Mouse (Mus musculus): ENCODE measurements at regions not wholly inside any gene's neighbourhood (a gene's known extent, or its start where the extent isn't known, plus 50 kb on each side); places are given as distances from the start of the nearest gene placed in this dataset.

DNA sequence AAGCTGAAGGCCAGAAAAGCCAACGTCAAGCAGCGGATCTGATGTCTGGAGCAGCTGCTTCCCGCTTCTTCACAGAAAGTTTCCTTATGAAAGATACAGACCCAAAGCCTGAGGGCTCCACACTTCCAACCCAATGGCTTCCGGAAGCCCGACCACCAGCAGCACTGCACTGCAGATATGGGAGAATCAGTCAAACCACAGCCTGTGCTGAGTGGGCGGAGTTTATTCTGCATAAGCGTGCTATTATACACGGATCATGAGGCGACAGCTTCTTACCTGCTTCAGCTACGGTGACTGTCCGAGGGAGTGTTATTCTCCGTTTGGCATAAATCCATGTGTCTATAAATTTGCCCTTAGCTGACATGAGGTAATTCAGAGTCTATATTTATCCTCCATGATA, 72.4 kb upstream of the Sh3bp4 start:
- TF ChIP-seq POLR2A (IDR thresholded peaks at IDR 0.05; ENCODE audit: low read depth, low read length) = no peak
- no peak for TF ChIP-seq CTCF (conservative IDR thresholded peaks at IDR 0.05; ENCODE audit: insufficient read depth, insufficient read length, low read depth, low read length)
- Histone ChIP-seq H3K4me1 (ENCODE audit: control insufficient read depth, insufficient read depth, low read length) (no peaks in the 10 kb centered on the region), H3K4me3 (ENCODE audit: insufficient read depth, low read depth, low read length) (no peak overlapping the region), H3K27me3 (replicated peaks; ENCODE audit: control insufficient read depth, insufficient read depth, low read length) (no peaks in the 10 kb centered on the region), H3K27ac (ENCODE audit: insufficient read depth, low read depth, low read length) (no peak overlapping the region), H3K36me3 (ENCODE audit: control insufficient read depth, insufficient read depth, low read length) (no peaks in the 10 kb centered on the region)
- no peak for DNase-seq
- WGBS = 83% methylated on average over 12 of the region's 12 CpGs

DNA sequence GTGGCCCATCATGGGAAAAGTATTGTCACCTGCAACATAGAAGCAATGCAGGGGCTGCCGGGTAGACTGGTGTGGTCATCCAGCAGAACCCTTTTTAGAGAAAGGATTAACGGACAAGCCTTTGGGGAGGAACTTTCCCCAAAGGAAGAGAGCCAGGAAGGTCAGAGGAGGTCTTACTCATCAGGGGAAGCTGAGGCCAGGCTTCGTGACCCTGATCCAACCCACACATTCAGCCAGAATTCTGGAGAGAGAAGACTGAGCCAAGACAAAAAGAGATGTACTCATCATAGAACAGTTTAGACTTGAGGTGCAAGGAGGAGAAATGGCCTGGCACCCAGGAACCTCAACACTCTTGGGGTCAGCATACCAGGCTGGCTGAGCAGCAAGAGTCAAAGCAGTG, 67.9 kb upstream of the Sh3bp4 start:
- Histone ChIP-seq H3K4me1 (ENCODE audit: control insufficient read depth, insufficient read depth, low read length) (no peaks in the 10 kb centered on the region), H3K4me3 (ENCODE audit: insufficient read depth, low read depth, low read length) (no peak overlapping the region), H3K27ac (ENCODE audit: insufficient read depth, low read depth, low read length) (no peak overlapping the region), H3K36me3 (ENCODE audit: control insufficient read depth, insufficient read depth, low read length) (no peaks in the 10 kb centered on the region), H3K27me3 (replicated peaks; ENCODE audit: control insufficient read depth, insufficient read depth, low read length) (no peaks in the 10 kb centered on the region)
- WGBS = 82% methylated on average over 3 of the region's 3 CpGs
- TF ChIP-seq CTCF (conservative IDR thresholded peaks at IDR 0.05; ENCODE audit: insufficient read depth, insufficient read length, low read depth, low read length) (no peak), POLR2A (IDR thresholded peaks at IDR 0.05; ENCODE audit: low read depth, low read length) (no peak)
- peak; percentile 13 for DNase-seq

DNA sequence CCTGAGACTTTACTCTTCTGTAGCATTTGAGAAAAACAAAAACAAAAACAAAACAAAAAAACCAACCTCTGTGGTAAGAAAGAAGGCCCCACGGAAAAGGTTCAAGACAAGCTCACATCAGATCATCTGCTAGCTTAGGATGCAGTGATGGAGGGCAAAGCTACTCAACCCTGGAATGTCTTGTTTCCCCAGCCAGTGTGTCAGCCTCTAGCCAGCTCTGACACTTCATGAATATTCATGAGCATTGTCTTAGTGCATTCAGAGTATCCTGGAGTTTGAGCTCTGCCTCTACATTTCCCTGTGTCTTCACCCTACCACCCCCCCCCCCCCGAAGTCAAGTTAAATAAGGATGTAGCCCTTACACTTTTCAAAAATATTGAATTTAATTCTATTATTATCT, 66.5 kb upstream of the Sh3bp4 start:
- 78% methylated on average over 2 of the region's 2 CpGs for WGBS
- TF ChIP-seq POLR2A (IDR thresholded peaks at IDR 0.05; ENCODE audit: low read depth, low read length) = no peak
- Histone ChIP-seq H3K4me3 (ENCODE audit: insufficient read depth, low read depth, low read length) (no peak overlapping the region), H3K36me3 (ENCODE audit: control insufficient read depth, insufficient read depth, low read length) (no peaks in the 10 kb centered on the region), H3K27ac (ENCODE audit: insufficient read depth, low read depth, low read length) (no peak overlapping the region), H3K27me3 (replicated peaks; ENCODE audit: control insufficient read depth, insufficient read depth, low read length) (no peaks in the 10 kb centered on the region), H3K4me1 (ENCODE audit: control insufficient read depth, insufficient read depth, low read length) (no peaks in the 10 kb centered on the region)
- DNase-seq = no peak

DNA sequence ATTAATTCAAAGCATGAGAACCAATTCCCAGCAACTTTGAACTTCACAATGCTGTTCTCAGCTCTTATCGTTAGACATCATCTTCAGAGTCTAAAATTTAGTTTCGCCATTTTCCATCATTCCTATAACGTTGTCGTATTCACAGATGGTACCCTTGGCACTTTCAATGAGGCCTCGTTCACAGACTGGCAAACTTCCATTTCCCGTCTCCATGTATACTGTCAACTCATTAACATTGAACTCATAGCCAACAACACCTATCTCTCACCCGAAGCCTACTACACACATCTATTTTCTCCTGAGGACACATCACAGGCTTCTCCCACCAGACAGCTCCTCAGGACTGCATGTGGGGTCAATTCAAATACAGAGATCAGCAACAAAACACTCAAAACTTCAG, 62.7 kb upstream of the Sh3bp4 start:
- Histone ChIP-seq H3K27me3 (replicated peaks; ENCODE audit: control insufficient read depth, insufficient read depth, low read length) (no peaks in the 10 kb centered on the region), H3K4me1 (ENCODE audit: control insufficient read depth, insufficient read depth, low read length) (no peaks in the 10 kb centered on the region; the same call in 1 of the 2 replicates), H3K4me3 (ENCODE audit: insufficient read depth, low read depth, low read length) (no peak overlapping the region), H3K36me3 (ENCODE audit: control insufficient read depth, insufficient read depth, low read length) (no peaks in the 10 kb centered on the region), H3K27ac (ENCODE audit: insufficient read depth, low read depth, low read length) (no peak overlapping the region)
- no peak for TF ChIP-seq POLR2A (IDR thresholded peaks at IDR 0.05; ENCODE audit: low read depth, low read length)
- TF ChIP-seq CTCF (conservative IDR thresholded peaks at IDR 0.05; ENCODE audit: insufficient read depth, insufficient read length, low read depth, low read length) = no peak
- no peak for DNase-seq
- over 99% methylated on average over 7 of the region's 7 CpGs for WGBS

DNA sequence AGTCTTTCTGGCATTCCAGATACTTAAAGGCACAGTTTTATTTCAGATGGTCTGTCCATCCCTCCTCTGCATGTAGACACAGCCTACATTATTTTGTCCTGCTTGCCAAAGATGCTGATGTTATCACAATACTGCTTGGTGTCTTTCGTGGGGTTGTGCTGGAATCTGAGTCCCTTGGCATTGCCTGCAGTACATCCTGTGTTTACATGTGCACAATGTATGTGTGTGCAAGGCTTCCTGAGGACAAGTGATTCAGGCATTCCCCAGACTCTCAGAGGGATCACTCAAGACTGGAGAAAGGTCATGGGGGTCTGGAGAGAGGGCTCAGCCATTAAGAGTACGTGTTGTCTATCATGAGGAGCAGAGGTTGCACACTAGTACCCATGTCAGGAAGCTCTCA, 60.0 kb upstream of the Sh3bp4 start:
- Histone ChIP-seq H3K4me1 (ENCODE audit: control insufficient read depth, insufficient read depth, low read length) (peaks cover 1% of the 10 kb centered on the region; the same call in 1 of the 2 replicates), H3K36me3 (ENCODE audit: control insufficient read depth, insufficient read depth, low read length) (no peaks in the 10 kb centered on the region), H3K27me3 (replicated peaks; ENCODE audit: control insufficient read depth, insufficient read depth, low read length) (no peaks in the 10 kb centered on the region), H3K27ac (ENCODE audit: insufficient read depth, low read depth, low read length) (no peak overlapping the region), H3K4me3 (ENCODE audit: insufficient read depth, low read depth, low read length) (no peak overlapping the region)
- TF ChIP-seq POLR2A (IDR thresholded peaks at IDR 0.05; ENCODE audit: low read depth, low read length) = no peak
- TF ChIP-seq CTCF (conservative IDR thresholded peaks at IDR 0.05; ENCODE audit: insufficient read depth, insufficient read length, low read depth, low read length) = no peak
- WGBS = 76% methylated on average over 2 of the region's 2 CpGs
- no peak for DNase-seq

DNA sequence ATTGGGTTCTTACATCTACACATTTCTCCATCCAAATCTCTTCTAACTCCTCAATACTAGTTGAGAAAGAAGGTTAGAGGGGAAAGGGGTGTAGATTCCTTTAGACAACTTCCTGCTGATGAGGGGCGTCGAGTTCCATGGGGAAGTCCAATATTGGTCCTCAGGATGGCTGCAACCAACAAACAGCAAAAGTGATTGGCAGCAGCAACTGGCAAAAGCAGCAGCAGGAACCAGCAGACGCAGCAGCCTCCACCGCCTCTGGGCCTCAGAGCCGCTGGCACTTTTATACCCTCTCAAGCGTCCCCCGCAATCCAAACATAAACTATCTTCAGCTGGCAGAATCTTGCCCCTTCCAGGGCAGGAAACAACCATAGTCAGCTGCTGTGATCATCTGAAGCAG, 58.8 kb upstream of the Sh3bp4 start:
- TF ChIP-seq CTCF (conservative IDR thresholded peaks at IDR 0.05; ENCODE audit: insufficient read depth, insufficient read length, low read depth, low read length) = no peak
- TF ChIP-seq POLR2A (IDR thresholded peaks at IDR 0.05; ENCODE audit: low read depth, low read length) = no peak
- H3K4me3 ChIP-seq (ENCODE audit: insufficient read depth, low read depth, low read length) = no peak overlapping the region
- no peaks in the 10 kb centered on the region for H3K36me3 ChIP-seq (ENCODE audit: control insufficient read depth, insufficient read depth, low read length)
- no peak overlapping the region for H3K27ac ChIP-seq (ENCODE audit: insufficient read depth, low read depth, low read length)
- H3K27me3 ChIP-seq (replicated peaks; ENCODE audit: control insufficient read depth, insufficient read depth, low read length) = no peaks in the 10 kb centered on the region
- peaks cover 12% of the 10 kb centered on the region; the same call in 1 of the 2 replicates for H3K4me1 ChIP-seq (ENCODE audit: control insufficient read depth, insufficient read depth, low read length)
- 48% methylated on average over 7 of the region's 7 CpGs for WGBS
- peak; percentile 10 for DNase-seq

DNA sequence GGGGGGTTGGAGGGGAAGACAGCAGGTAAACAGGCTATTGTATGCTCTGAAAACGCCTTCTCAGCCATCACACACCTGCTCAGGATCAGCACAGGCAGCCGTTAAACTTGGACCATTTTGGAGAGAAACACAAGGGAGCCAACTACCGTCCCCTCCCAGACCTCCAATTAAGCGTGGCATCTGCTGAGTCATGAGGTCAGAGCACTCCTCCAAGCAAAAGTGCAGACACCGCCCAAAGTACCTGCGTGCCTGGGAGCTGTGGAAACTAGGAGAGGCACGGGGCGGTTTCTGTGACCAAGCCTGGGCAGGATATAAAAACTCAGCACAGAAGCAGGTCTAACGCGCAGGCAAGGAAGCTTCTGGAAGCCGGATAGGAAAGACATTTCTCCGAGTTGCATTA, 54.8 kb upstream of the Sh3bp4 start:
- 9% methylated on average over 12 of the region's 12 CpGs for WGBS
- Histone ChIP-seq H3K36me3 (ENCODE audit: control insufficient read depth, insufficient read depth, low read length) (no peaks in the 10 kb centered on the region), H3K4me1 (ENCODE audit: control insufficient read depth, insufficient read depth, low read length) (peaks cover 12% of the 10 kb centered on the region; the same call in 1 of the 2 replicates), H3K27ac (ENCODE audit: insufficient read depth, low read depth, low read length) (peak overlapping the region; percentile 86), H3K27me3 (replicated peaks; ENCODE audit: control insufficient read depth, insufficient read depth, low read length) (no peaks in the 10 kb centered on the region), H3K4me3 (ENCODE audit: insufficient read depth, low read depth, low read length) (peak overlapping the region; percentile 28; the same call in 1 of the 2 replicates)
- no peak for TF ChIP-seq CTCF (conservative IDR thresholded peaks at IDR 0.05; ENCODE audit: insufficient read depth, insufficient read length, low read depth, low read length)
- DNase-seq = peak; percentile 90

DNA sequence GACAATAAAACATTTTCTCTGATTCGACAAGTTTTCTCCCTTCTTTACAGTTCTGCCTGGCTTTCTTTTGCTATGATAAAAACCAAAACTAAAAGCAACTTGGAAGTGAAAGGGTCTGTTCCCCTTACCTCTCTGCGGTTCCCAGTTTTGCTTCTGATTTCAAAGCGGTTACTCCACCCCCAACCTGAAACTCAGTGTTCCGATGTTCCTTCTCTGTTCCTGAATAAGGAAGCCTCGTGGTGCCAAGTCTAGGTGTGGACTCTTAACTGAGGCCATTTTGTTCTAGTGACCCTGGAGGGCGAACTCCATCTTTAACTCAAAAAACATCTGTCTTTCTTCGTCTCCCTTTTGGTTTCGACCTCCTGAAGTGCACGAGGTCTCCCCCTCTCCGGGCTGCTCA, 54.4 kb upstream of the Sh3bp4 start:
- no peak overlapping the region for H3K4me3 ChIP-seq (ENCODE audit: insufficient read depth, low read depth, low read length)
- WGBS = 40% methylated on average over 10 of the region's 10 CpGs
- DNase-seq = peak; percentile 40
- no peak for TF ChIP-seq CTCF (conservative IDR thresholded peaks at IDR 0.05; ENCODE audit: insufficient read depth, insufficient read length, low read depth, low read length)
- TF ChIP-seq POLR2A (IDR thresholded peaks at IDR 0.05; ENCODE audit: low read depth, low read length) = no peak
- peaks cover 12% of the 10 kb centered on the region; the same call in 1 of the 2 replicates for H3K4me1 ChIP-seq (ENCODE audit: control insufficient read depth, insufficient read depth, low read length)
- no peaks in the 10 kb centered on the region for H3K36me3 ChIP-seq (ENCODE audit: control insufficient read depth, insufficient read depth, low read length)
- no peaks in the 10 kb centered on the region for H3K27me3 ChIP-seq (replicated peaks; ENCODE audit: control insufficient read depth, insufficient read depth, low read length)
- peak overlapping the region; percentile 86 for H3K27ac ChIP-seq (ENCODE audit: insufficient read depth, low read depth, low read length)

Data from kidney, adult 2 months (tissue).